Mouse (Mus musculus) CH12F3 (cell line): Measurements from ENCODE around the gene Ubqln5.

Experiments
- in situ Hi-C: fragments of 300-500 bp; cut with MboI; formaldehyde crosslinking; loops from 2 replicates; pipeline ENCODE4 v1.14.3; 2020; ENCODE audit warnings: low sequenced_read_pairs

The Ubqln5 gene

DNA sequence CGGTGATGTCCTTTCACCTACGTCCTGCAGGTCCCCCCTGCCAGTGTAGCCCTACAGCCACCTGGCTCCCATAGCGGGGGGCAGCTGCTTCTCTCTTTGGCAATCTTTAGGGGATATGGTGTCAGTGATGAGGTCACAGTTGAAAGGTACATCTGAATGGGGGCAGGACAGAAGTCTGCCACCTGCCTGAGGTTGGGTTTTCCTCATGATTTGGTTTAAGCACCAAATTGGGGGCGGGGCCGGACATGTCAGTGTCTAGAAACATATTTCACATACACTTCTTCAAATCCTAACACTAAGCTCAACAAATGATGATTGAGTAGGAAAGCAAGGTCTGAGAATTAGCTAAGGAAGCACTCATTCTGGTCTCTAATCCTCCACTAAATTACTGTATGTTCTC lies at the start of gene Ubqln5:
Gene Ubqln5 (minus strand): TSS at position 101 of the 400 bp plus-strand sequence.
- in situ Hi-C loops, result no loop called here

GRCm38 (mm10) chr7:104179074-104179473 lies 49.4 kb upstream of the Ubqln5 start:
- in situ Hi-C loops, result no loop called here

GRCm38 (mm10) chr7:104178422-104179054 lies 48.9 kb upstream of the Ubqln5 start:
- in situ Hi-C loops, result no loop called here

GRCm38 (mm10) chr7:104175085-104175484 lies 45.5 kb upstream of the Ubqln5 start:
- in situ Hi-C loops, result no loop called here

- in situ Hi-C loops, result no loop called here
Measured at GRCm38 (mm10) chr7:104169634-104170204, 40.1 kb upstream of the Ubqln5 start.

GRCm38 (mm10) chr7:104167105-104167504 lies 37.5 kb upstream of the Ubqln5 start:
- in situ Hi-C loops, result no loop called here

- in situ Hi-C loops, result no loop called here
Measured at GRCm38 (mm10) chr7:104150456-104150855, 20.8 kb upstream of the Ubqln5 start, which contains the start of gene Ubqlnl. Gene Ubqlnl, minus strand, starts transcription at chr7:104150556.

- in situ Hi-C loops, result no loop called here
Measured at GRCm38 (mm10) chr7:104143179-104143578, 13.6 kb upstream of the Ubqln5 start, which contains the start of gene Ubqln3. Gene Ubqln3, minus strand, starts transcription at chr7:104143279.

- in situ Hi-C loops, result no loop called here
Measured at GRCm38 (mm10) chr7:104137305-104137704, 7.7 kb upstream of the Ubqln5 start, which contains the start of gene Olfr643. Gene Olfr643, minus strand, starts transcription at chr7:104137405.

DNA sequence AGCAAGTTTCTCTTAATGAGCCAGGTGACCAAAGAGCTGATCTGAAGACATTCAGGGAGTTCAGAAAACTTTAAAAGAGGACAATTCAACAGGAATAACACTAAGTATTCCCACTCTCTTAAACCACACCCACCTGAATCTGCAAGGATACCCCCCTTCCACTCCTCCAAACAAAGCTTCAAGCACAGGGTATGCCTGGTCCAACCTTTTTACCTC lies 25.0 kb downstream of the Ubqln5 start, which contains the start of gene Olfr646:
Gene Olfr646 (plus strand): TSS at position 117 of the 216 bp plus-strand sequence.
- in situ Hi-C loops, result no loop called here

GRCm38 (mm10) chr7:104103913-104104756 lies 25.5 kb downstream of the Ubqln5 start:
- in situ Hi-C loops, result no loop called here

- in situ Hi-C loops, result no loop called here
Measured at GRCm38 (mm10) chr7:104085365-104085764, 44.3 kb downstream of the Ubqln5 start, which contains the start of gene Olfr645. Gene Olfr645, minus strand, starts transcription at chr7:104085465.
